Mouse (Mus musculus) left cerebral cortex, adult 2 months (tissue): ENCODE data around the gene Cfdp1. TPM values are rescaled to one million over a fixed set of nuclear protein-coding genes. Genes with fewer than 3 reads are reported as not detected.

Source experiments
- DNase-seq, 2 experiments: peaks; one replicate each; pipeline ENCODE4 v3.0.0; 2021 to 2022; ENCODE audit warnings: low spot score in 2 of 2, mixed read lengths in 1 of 2; ENCODE audit errors: extremely low spot score in 1 of 2
- H3K27ac ChIP-seq: fragments of 200-600 bp; 2 replicates; pipeline ENCODE4 v1.8.1; 2022
- H3K4me3 ChIP-seq: fragments of 200-600 bp; 2 replicates; pipeline ENCODE4 v1.8.1; 2022
- CTCF ChIP-seq: fragments of 200-600 bp; IDR thresholded peaks from 2 replicates; pipeline ENCODE4 v1.8.1; 2022; ENCODE audit warnings: antibody characterized with exemption, mild to moderate bottlenecking, moderate library complexity
- intact Hi-C: fragments of 180-260 bp; cut with DNase I; formaldehyde crosslinking; loops from one replicate; pipeline ENCODE4 v1.15.1; 2025
- long read RNA-seq, 2 experiments: library from polyadenylated mRNA; stranded (forward); transcript quantifications; one replicate each; pipeline ENCODE4 v2.0.0; 2021; ENCODE audit warnings: borderline mapping rate in 2 of 2
- total RNA-seq, 2 experiments: library from RNA; stranded (reverse); gene quantifications; 2 replicates each; pipeline ENCODE4 v1.2.3; 2021

The Cfdp1 gene
- total RNA-seq: 10 to 100 TPM; 75.4 to 83.1 TPM
- long read RNA-seq, experiment 1, transcript Cfdp1-201 (7 exons, 1,178 nt): major isoform, 48 of 62 reads
- long read RNA-seq, experiment 1, partial matches to known transcripts: 5 of 62 reads
- long read RNA-seq, experiment 1, other reads (novel, unspliced or antisense): 9 of 62 reads
- long read RNA-seq, experiment 2, transcript Cfdp1-201 (7 exons, 1,178 nt): major isoform, 44 of 52 reads
- long read RNA-seq, experiment 2, partial matches to known transcripts: 2 of 52 reads
- long read RNA-seq, experiment 2, other reads (novel, unspliced or antisense): 6 of 52 reads

GRCm38 (mm10) chr8:111853861-111854501 is at the start of gene Cfdp1:
Gene Cfdp1, minus strand, starts transcription at chr8:111854291.
- TF ChIP-seq CTCF: peak; percentile 27
- Histone ChIP-seq H3K4me3 (peak within 1 kb of the TSS; percentile 89), H3K27ac (peak within 1 kb of the TSS; percentile 76)
- DNase-seq: peak; percentile 93 to 96
- intact Hi-C loops: loop anchor here (2.0 kb wide), 1 partner anchor 23 kb away; the partner anchor contains the start of gene Tmem170

GRCm38 (mm10) chr8:111902080-111902479 is 48.0 kb upstream of the Cfdp1 start:
- no peak overlapping the region for H3K27ac ChIP-seq
- no peak overlapping the region for H3K4me3 ChIP-seq
- TF ChIP-seq CTCF: no peak
- intact Hi-C loops: no loop called here
- no peak for DNase-seq

- intact Hi-C loops: no loop called here
- Histone ChIP-seq H3K27ac (no peak overlapping the region), H3K4me3 (no peak overlapping the region)
- no peak for TF ChIP-seq CTCF
- DNase-seq: no peak
Measured at GRCm38 (mm10) chr8:111898586-111898985, 44.5 kb upstream of the Cfdp1 start.

GRCm38 (mm10) chr8:111894955-111895354 is 40.9 kb upstream of the Cfdp1 start:
- DNase-seq: no peak
- Histone ChIP-seq H3K4me3 (no peak overlapping the region), H3K27ac (no peak overlapping the region)
- intact Hi-C loops: no loop called here
- no peak; the same call in none of the 2 replicates for TF ChIP-seq CTCF

- no peak for DNase-seq
- TF ChIP-seq CTCF: no peak
- Histone ChIP-seq H3K4me3 (no peak overlapping the region), H3K27ac (no peak overlapping the region)
- intact Hi-C loops: no loop called here
Measured at GRCm38 (mm10) chr8:111892615-111893014, 38.5 kb upstream of the Cfdp1 start.

GRCm38 (mm10) chr8:111891983-111892382 is 37.9 kb upstream of the Cfdp1 start:
- intact Hi-C loops: no loop called here
- no peak overlapping the region for H3K27ac ChIP-seq
- no peak for TF ChIP-seq CTCF
- H3K4me3 ChIP-seq: no peak overlapping the region
- DNase-seq: no peak

GRCm38 (mm10) chr8:111890911-111891303 is 36.8 kb upstream of the Cfdp1 start:
- intact Hi-C loops: no loop called here
- no peak for DNase-seq
- Histone ChIP-seq H3K4me3 (no peak overlapping the region), H3K27ac (no peak overlapping the region)
- no peak for TF ChIP-seq CTCF

- TF ChIP-seq CTCF: no peak
- Histone ChIP-seq H3K27ac (no peak overlapping the region), H3K4me3 (peak overlapping the region; percentile 37)
- intact Hi-C loops: no loop called here
- peak in 1 of 2 experiments; percentile 19 for DNase-seq
Measured at GRCm38 (mm10) chr8:111889931-111890910, 36.1 kb upstream of the Cfdp1 start.

- Histone ChIP-seq H3K27ac (no peak overlapping the region), H3K4me3 (no peak overlapping the region)
- DNase-seq: peak in 1 of 2 experiments; percentile 20
- TF ChIP-seq CTCF: no peak
- intact Hi-C loops: no loop called here
Measured at GRCm38 (mm10) chr8:111888091-111888650, 34.1 kb upstream of the Cfdp1 start.

GRCm38 (mm10) chr8:111887479-111887878 is 33.4 kb upstream of the Cfdp1 start:
- intact Hi-C loops: no loop called here

GRCm38 (mm10) chr8:111883615-111884014 is 29.5 kb upstream of the Cfdp1 start:
- no peak for DNase-seq
- H3K27ac ChIP-seq: no peak overlapping the region
- intact Hi-C loops: no loop called here
- no peak for TF ChIP-seq CTCF
- no peak overlapping the region for H3K4me3 ChIP-seq

More at GRCm38 (mm10) chr8:111887479-111887878, 33.4 kb upstream of the Cfdp1 start:
- no peak for TF ChIP-seq CTCF
- no peak overlapping the region for H3K4me3 ChIP-seq
- no peak overlapping the region for H3K27ac ChIP-seq
- DNase-seq: no peak
